Comparison of ENCODE assay signal across 7 mouse cellular contexts in genomic region chr15:80671295-80672252, GRCm38 (mm10). TPM values are rescaled to one million over a fixed set of nuclear protein-coding genes. Genes with fewer than 3 reads are reported as not detected.
A peak's percentile ranks its signal among the peaks of the same experiment; 100 is the strongest.
DNase-seq lines count a peak whose midpoint lies in the region; ATAC-seq lines count a peak whose summit lies in the region.

Gene Fam83f, plus strand, starts transcription at chr15:80671847.

- no peak within 1 kb of the TSS for H3K27ac ChIP-seq in forebrain, embryonic 13.5 days
- H3K27ac ChIP-seq in limb, embryonic 11.5 days (replicated peaks; ENCODE audit: low read depth, low read length): no peak within 1 kb of the TSS
- H3K27ac ChIP-seq in midbrain, embryonic 10.5 days (replicated peaks): peak within 1 kb of the TSS; percentile 69
- H3K27ac ChIP-seq in stomach, embryonic 14.5 days (ENCODE audit: low read length): no peak within 1 kb of the TSS

- peak within 1 kb of the TSS; percentile 47 for H3K9ac ChIP-seq in forebrain, embryonic 13.5 days
- H3K9ac ChIP-seq in limb, embryonic 11.5 days (ENCODE audit: low read length): peak within 1 kb of the TSS; percentile 43
- peak within 1 kb of the TSS; percentile 46 for H3K9ac ChIP-seq in stomach, embryonic 14.5 days (replicated peaks; ENCODE audit: low read depth, low read length)

- H3K4me2 ChIP-seq in forebrain, embryonic 13.5 days: peak within 1 kb of the TSS; percentile 68
- H3K4me2 ChIP-seq in limb, embryonic 11.5 days (ENCODE audit: low read depth, severe bottlenecking): peak within 1 kb of the TSS; percentile 81
- peak within 1 kb of the TSS; percentile 77 for H3K4me2 ChIP-seq in stomach, embryonic 14.5 days (replicated peaks; ENCODE audit: low read depth, low read length)

- no peaks in the 10 kb centered on the region for H3K36me3 ChIP-seq in forebrain, embryonic 13.5 days (ENCODE audit: poor library complexity, severe bottlenecking)
- no peaks in the 10 kb centered on the region for H3K36me3 ChIP-seq in limb, embryonic 11.5 days (ENCODE audit: control insufficient read depth, insufficient read depth, low read length)
- no peaks in the 10 kb centered on the region for H3K36me3 ChIP-seq in midbrain, embryonic 10.5 days
- H3K36me3 ChIP-seq in stomach, embryonic 14.5 days (ENCODE audit: control insufficient read depth, insufficient read depth, low read length): no peaks in the 10 kb centered on the region

- WGBS in forebrain, embryonic 13.5 days: 5% methylated on average over 84 of the region's 85 CpGs
- 4% methylated on average over 80 of the region's 85 CpGs for WGBS in limb, embryonic 11.5 days
- WGBS in midbrain, embryonic 10.5 days: 5% methylated on average over 85 of the region's 85 CpGs
- 5% methylated on average over 83 of the region's 85 CpGs for WGBS in stomach, embryonic 14.5 days

- peaks cover 19% of the 10 kb centered on the region for H3K4me1 ChIP-seq in forebrain, embryonic 13.5 days
- peaks cover 4% of the 10 kb centered on the region; the same call in 1 of the 2 replicates for H3K4me1 ChIP-seq in limb, embryonic 11.5 days (ENCODE audit: control insufficient read depth, insufficient read depth, low read length)
- H3K4me1 ChIP-seq in midbrain, embryonic 10.5 days: peaks cover 14% of the 10 kb centered on the region
- peaks cover 10% of the 10 kb centered on the region for H3K4me1 ChIP-seq in stomach, embryonic 14.5 days (ENCODE audit: control insufficient read depth, insufficient read depth, low read length)

- peak; percentile 19; the same call in 1 of the 2 replicates for ATAC-seq in forebrain, embryonic 13.5 days
- ATAC-seq in hematopoietic stem cell, adult 5-6 weeks (replicated peaks in 1 of 2; ENCODE audit: insufficient read depth in 1 of 2, low FRiP score in 2 of 2, low TSS enrichment in 1 of 2, low read depth in 1 of 2, poor library complexity in 2 of 2, severe bottlenecking in 2 of 2): peak; percentile 22 to 56; a peak in 3 of 4 replicates
- ATAC-seq in limb, embryonic 11.5 days (ENCODE audit: insufficient number of reproducible peaks, low FRiP score, low TSS enrichment, low read depth): no peak
- ATAC-seq in stomach, embryonic 14.5 days (ENCODE audit: insufficient number of reproducible peaks, insufficient read depth, low FRiP score, low read depth): peak; percentile 82

- H3K4me3 ChIP-seq in forebrain, embryonic 13.5 days: peak within 1 kb of the TSS; percentile 41
- H3K4me3 ChIP-seq in limb, embryonic 11.5 days (ENCODE audit: low read depth, low read length): peak within 1 kb of the TSS; percentile 34
- H3K4me3 ChIP-seq in midbrain, embryonic 10.5 days: peak within 1 kb of the TSS; percentile 57
- H3K4me3 ChIP-seq in stomach, embryonic 14.5 days (ENCODE audit: low read depth, low read length): peak within 1 kb of the TSS; percentile 43

- H3K27me3 ChIP-seq in forebrain, embryonic 13.5 days: peaks cover 42% of the 10 kb centered on the region
- H3K27me3 ChIP-seq in limb, embryonic 11.5 days (ENCODE audit: control insufficient read depth, insufficient read depth, low read length): peaks cover 34% of the 10 kb centered on the region
- H3K27me3 ChIP-seq in midbrain, embryonic 10.5 days (ENCODE audit: low read depth, poor library complexity, severe bottlenecking): peaks cover 68% of the 10 kb centered on the region
- peaks cover 16% of the 10 kb centered on the region; the same call in 1 of the 2 replicates for H3K27me3 ChIP-seq in stomach, embryonic 14.5 days (ENCODE audit: control insufficient read depth, insufficient read depth, low read length)

- H3K9me3 ChIP-seq in forebrain, embryonic 13.5 days (replicated peaks): 0 out of 2 replicates have a peak, but pooled peaks cover 3% of the 10 kb centered on the region
- no peaks in the 10 kb centered on the region for H3K9me3 ChIP-seq in limb, embryonic 11.5 days (ENCODE audit: control insufficient read depth, low read length)
- peaks cover 7% of the 10 kb centered on the region; the same call in 1 of the 2 replicates for H3K9me3 ChIP-seq in midbrain, embryonic 10.5 days (replicated peaks)
- peaks cover 4% of the 10 kb centered on the region; the same call in 1 of the 2 replicates for H3K9me3 ChIP-seq in stomach, embryonic 14.5 days (ENCODE audit: control insufficient read depth, low read depth, low read length)

- DNase-seq in adrenal gland, postnatal 36 days: peak; percentile 27 to 41
- DNase-seq in limb, embryonic 11.5 days (ENCODE audit: low spot score): peak; percentile 53
- DNase-seq in midbrain, embryonic 10.5 days (ENCODE audit: low spot score): peak; percentile 49
- DNase-seq in T-cell, adult 2 months (ENCODE audit: low spot score): no peak

RNA-seq across cellular contexts. Expression of gene Fam83f, which starts in this region (rescaled TPM):
- under 1 TPM; 0.13 to 0.16 TPM for total RNA-seq in adrenal gland, postnatal 36 days (2021)
- polyA plus RNA-seq in forebrain, embryonic 13.5 days (2015; fragmentation: Nextera tagmentation; extraction: Ambion mirVana): 0.09 TPM in 1 of 2 replicates, not detected in the other
- total RNA-seq in hematopoietic stem cell, adult 5-6 weeks (2017): 0.25 TPM in 1 of 2 replicates, not detected in the other
- 0.38 and 0.60 TPM in 2 replicates for polyA plus RNA-seq in limb, embryonic 11.5 days (2014; fragmentation: Nextera tagmentation; extraction: Ambion mirVana)
- polyA plus RNA-seq in midbrain, embryonic 10.5 days (2016; fragmentation: Nextera tagmentation; extraction: Ambion mirVana): 0.26 and 0.64 TPM in 2 replicates
- 6.9 and 9.3 TPM in 2 replicates for polyA plus RNA-seq in stomach, embryonic 14.5 days (2014; fragmentation: Nextera tagmentation; extraction: Ambion mirVana)

Comparison
In these comparisons a context has a peak if more than half of its experiments do, and no peak if none do; other contexts are left out.
1. Peak in DNase-seq in adrenal gland, postnatal 36 days; RNA of the gene not detected or under 1 TPM.
2. Peak in ATAC-seq, H3K4me3 ChIP-seq, H3K9ac ChIP-seq and H3K4me2 ChIP-seq in forebrain, embryonic 13.5 days; RNA of the gene not detected or under 1 TPM.
3. Peak in ATAC-seq in hematopoietic stem cell, adult 5-6 weeks; RNA of the gene not detected or under 1 TPM.
4. Peak in DNase-seq, H3K4me3 ChIP-seq, H3K9ac ChIP-seq and H3K4me2 ChIP-seq in limb, embryonic 11.5 days; RNA of the gene not detected or under 1 TPM.
5. Peak in DNase-seq, H3K4me3 ChIP-seq and H3K27ac ChIP-seq in midbrain, embryonic 10.5 days; RNA of the gene not detected or under 1 TPM.